Mouse (Mus musculus) layer of hippocampus, postnatal 14 days (tissue): ENCODE measurements at regions not wholly inside any gene's neighbourhood (a gene's known extent, or its start where the extent isn't known, plus 50 kb on each side); places are given as distances from the start of the nearest gene placed in this dataset.

Source experiments
- DNase-seq, 2 experiments: peaks; one replicate each; pipeline ENCODE4 v3.0.0; 2021 to 2022; ENCODE audit warnings: low spot score in 2 of 2, mixed read lengths in 1 of 2

GRCm38 (mm10) chr2:51566554-51567246, 60.6 kb upstream of the Tas2r134 start:
- DNase-seq, result no peak

GRCm38 (mm10) chr2:51563881-51564280, 63.4 kb upstream of the Tas2r134 start:
- DNase-seq, result no peak

GRCm38 (mm10) chr2:51563240-51563639, 64.1 kb upstream of the Tas2r134 start:
- DNase-seq, result no peak

GRCm38 (mm10) chr2:51550863-51551262, 76.4 kb upstream of the Tas2r134 start:
- no peak for DNase-seq

GRCm38 (mm10) chr2:51549125-51549524, 78.2 kb upstream of the Tas2r134 start:
- no peak for DNase-seq

GRCm38 (mm10) chr2:51546181-51546580, 81.1 kb upstream of the Tas2r134 start:
- no peak for DNase-seq

GRCm38 (mm10) chr2:51543949-51544348, 83.4 kb upstream of the Tas2r134 start:
- no peak for DNase-seq

- no peak for DNase-seq
Measured at GRCm38 (mm10) chr2:51542272-51542671, 85.0 kb upstream of the Tas2r134 start.

- no peak for DNase-seq
Measured at GRCm38 (mm10) chr2:51532709-51533414, 94.4 kb upstream of the Tas2r134 start.

- no peak for DNase-seq
Measured at GRCm38 (mm10) chr2:51531106-51531839, 96.0 kb upstream of the Tas2r134 start.

- peak in 1 of 2 experiments; percentile 10 for DNase-seq
Measured at GRCm38 (mm10) chr2:51522766-51523165, 104.5 kb upstream of the Tas2r134 start.

GRCm38 (mm10) chr2:51509220-51510011, 117.9 kb upstream of the Tas2r134 start:
- no peak for DNase-seq

- DNase-seq, result no peak
Measured at GRCm38 (mm10) chr2:51497896-51498295, 129.4 kb upstream of the Tas2r134 start.

- DNase-seq, result no peak
Measured at GRCm38 (mm10) chr2:51473753-51474152, 153.6 kb upstream of the Tas2r134 start.

- no peak for DNase-seq
Measured at GRCm38 (mm10) chr2:51467027-51467694, 160.2 kb upstream of the Tas2r134 start.

GRCm38 (mm10) chr2:51466003-51466402, 161.3 kb upstream of the Tas2r134 start:
- DNase-seq, result no peak

- no peak for DNase-seq
Measured at GRCm38 (mm10) chr2:51465576-51465975, 161.7 kb upstream of the Tas2r134 start.

- DNase-seq, result no peak
Measured at GRCm38 (mm10) chr2:51464356-51464755, 163.0 kb upstream of the Tas2r134 start.

- DNase-seq, result no peak
Measured at GRCm38 (mm10) chr2:51460896-51461295, 166.4 kb upstream of the Tas2r134 start.

GRCm38 (mm10) chr2:51459486-51459885, 167.8 kb upstream of the Tas2r134 start:
- no peak for DNase-seq

- no peak for DNase-seq
Measured at GRCm38 (mm10) chr2:51457717-51458116, 169.6 kb upstream of the Tas2r134 start.
